13 mouse cellular contexts compared by ENCODE assay signal in genomic region chr8:54922160-54922855, GRCm38 (mm10). TPM values are rescaled to one million over a fixed set of nuclear protein-coding genes. Genes with fewer than 3 reads are reported as not detected.
A peak's percentile ranks its signal among the peaks of the same experiment; 100 is the strongest.
DNase-seq lines count a peak whose midpoint lies in the region; ATAC-seq lines count a peak whose summit lies in the region.
"Had no signal": no experiment of that assay in that cellular context is flagged by ENCODE, and none has a peak within 500 bp of the region (broad histone marks: within the 10 kb centered on the region; RNA-seq: fewer than 3 reads in every experiment).

No protein-coding gene starts in this region.

- DNase-seq in cerebellum, adult 18-20 months, result peak; percentile 7 to 11
- peak; percentile 63 for DNase-seq in Muller cell, postnatal 12 days (ENCODE audit: inconsistent ontology term)
- no peak for DNase-seq in thymus, postnatal 0 days (ENCODE audit: low spot score)
- no peak for DNase-seq in heart, postnatal 10 days
- no peak for DNase-seq in thymus, postnatal 4 days
- DNase-seq: adrenal gland, adult 2 months had no signal

- H3K9ac ChIP-seq in hindbrain, embryonic 13.5 days, result no peak overlapping the region
- H3K9ac ChIP-seq in midbrain, embryonic 15.5 days, result no peak overlapping the region
- H3K9ac ChIP-seq: heart, embryonic 15.5 days; limb, embryonic 13.5 days had no signal

- H3K27me3 ChIP-seq in hindbrain, embryonic 13.5 days, result no peaks in the 10 kb centered on the region
- no peaks in the 10 kb centered on the region for H3K27me3 ChIP-seq in midbrain, embryonic 15.5 days (replicated peaks)
- H3K27me3 ChIP-seq: heart, embryonic 15.5 days; limb, embryonic 13.5 days had no signal

- H3K9me3 ChIP-seq in hindbrain, embryonic 13.5 days, result no peaks in the 10 kb centered on the region
- no peaks in the 10 kb centered on the region for H3K9me3 ChIP-seq in midbrain, embryonic 15.5 days
- H3K9me3 ChIP-seq: heart, embryonic 15.5 days; limb, embryonic 13.5 days had no signal

- ATAC-seq in cerebellum, adult (ENCODE audit: insufficient number of reproducible peaks, low FRiP score, low TSS enrichment), result no peak
- peak; percentile 49; the same call in 1 of the 2 replicates for ATAC-seq in hindbrain, embryonic 13.5 days (ENCODE audit: low FRiP score)
- peak; percentile 54; the same call in 1 of the 2 replicates for ATAC-seq in midbrain, embryonic 15.5 days (replicated peaks)

- H3K27ac ChIP-seq in hindbrain, embryonic 13.5 days, result peak overlapping the region; percentile 66; the same call in 1 of the 2 replicates
- H3K27ac ChIP-seq in midbrain, embryonic 15.5 days, result peak overlapping the region; percentile 31
- H3K27ac ChIP-seq: heart, embryonic 15.5 days; kidney, postnatal 0 days; limb, embryonic 13.5 days had no signal

- intact Hi-C loops in heart, postnatal 10 days (cut with DNase I), result no loop called here

- no peak overlapping the region for H3K4me2 ChIP-seq in hindbrain, embryonic 13.5 days
- H3K4me2 ChIP-seq in midbrain, embryonic 15.5 days, result no peak overlapping the region
- H3K4me2 ChIP-seq: heart, embryonic 15.5 days; limb, embryonic 13.5 days had no signal

- peaks cover 5% of the 10 kb centered on the region for H3K4me1 ChIP-seq in hindbrain, embryonic 13.5 days (replicated peaks)
- peaks cover 7% of the 10 kb centered on the region; the same call in 1 of the 2 replicates for H3K4me1 ChIP-seq in midbrain, embryonic 15.5 days
- H3K4me1 ChIP-seq: limb, embryonic 13.5 days had no signal

- no peaks in the 10 kb centered on the region for H3K36me3 ChIP-seq in hindbrain, embryonic 13.5 days
- H3K36me3 ChIP-seq in midbrain, embryonic 15.5 days (replicated peaks), result no peaks in the 10 kb centered on the region
- H3K36me3 ChIP-seq: heart, embryonic 15.5 days; limb, embryonic 13.5 days had no signal

- H3K4me3 ChIP-seq in hindbrain, embryonic 13.5 days, result no peak overlapping the region
- no peak overlapping the region for H3K4me3 ChIP-seq in midbrain, embryonic 15.5 days
- H3K4me3 ChIP-seq: heart, embryonic 15.5 days; limb, embryonic 13.5 days had no signal

- WGBS in hindbrain, embryonic 13.5 days, result 36% methylated on average over 2 of the region's 2 CpGs
- 18% methylated on average over 2 of the region's 2 CpGs for WGBS in midbrain, embryonic 15.5 days

RNA-seq across cellular contexts. Expression of gene Gpm6a, which starts 32.3 kb away (rescaled TPM):
- polyA plus RNA-seq in hindbrain, embryonic 13.5 days (2015; fragmentation: Nextera tagmentation; extraction: Ambion mirVana), result 347 and 359 TPM in 2 replicates
- polyA plus RNA-seq in midbrain, embryonic 15.5 days (2015; fragmentation: Nextera tagmentation; extraction: Ambion mirVana), result 524 and 566 TPM in 2 replicates
- polyA plus RNA-seq in thymus, postnatal 0 days (2015; fragmentation: Nextera tagmentation; extraction: Ambion mirVana), result 1.3 and 1.7 TPM in 2 replicates
- 10 to 100 TPM; 10.3 to 12.1 TPM for total RNA-seq in heart, postnatal 10 days (2021)
- total RNA-seq: MEL had no signal

RNA-seq across cellular contexts. Expression of gene Wdr17, which starts 35.3 kb away (rescaled TPM):
- 12.0 and 12.7 TPM in 2 replicates for polyA plus RNA-seq in hindbrain, embryonic 13.5 days (2015; fragmentation: Nextera tagmentation; extraction: Ambion mirVana)
- polyA plus RNA-seq in midbrain, embryonic 15.5 days (2015; fragmentation: Nextera tagmentation; extraction: Ambion mirVana), result 16.8 and 17.5 TPM in 2 replicates
- polyA plus RNA-seq in thymus, postnatal 0 days (2015; fragmentation: Nextera tagmentation; extraction: Ambion mirVana), result 0.24 TPM in 1 of 2 replicates, not detected in the other
- not detected for total RNA-seq in heart, postnatal 10 days (2021)
- total RNA-seq: MEL had no signal
- polyA plus RNA-seq: adrenal gland, adult 2 months had no signal

Comparison
In these comparisons a context has a peak if more than half of its experiments do, and no peak if none do; other contexts are left out.
1. DNase-seq: peak in cerebellum, adult 18-20 months (2 of 2) and Muller cell, postnatal 12 days (single experiment); none in thymus, postnatal 0 days (single experiment), heart, postnatal 10 days (0 of 2) and thymus, postnatal 4 days (single experiment).
2. RNA of gene Gpm6a, which starts 32.3 kb away (polyA plus RNA-seq): 524 to 566 TPM in midbrain, embryonic 15.5 days and 347 to 359 TPM in hindbrain, embryonic 13.5 days; 1.3 to 1.7 TPM in thymus, postnatal 0 days; every median in the first group is over 100 times any median in the second.
3. RNA of gene Wdr17, which starts 35.3 kb away (polyA plus RNA-seq): 16.8 to 17.5 TPM in midbrain, embryonic 15.5 days and 12.0 to 12.7 TPM in hindbrain, embryonic 13.5 days; 0.24 TPM in thymus, postnatal 0 days; every median in the first group is over 10 times any median in the second.